Mouse (Mus musculus): Measurements from ENCODE around the gene Lcn2. TPM values are rescaled to one million over a fixed set of nuclear protein-coding genes. Genes with fewer than 3 reads are reported as not detected.

Gene Lcn2
- polyA plus RNA-seq, 1 experiment from 2014 or later: 0.95 TPM

GRCm38 (mm10) chr2:32423481-32424331 lies 35.7 kb upstream of the Lcn2 start:
- Histone ChIP-seq H3K4me3 (replicated peaks) (peak overlapping the region; percentile 40), H3K4me1 (replicated peaks) (peaks cover 46% of the 10 kb centered on the region), H3K9ac (replicated peaks) (peak overlapping the region; percentile 13), H3K4me2 (peak overlapping the region; percentile 75), H3K9me3 (no peaks in the 10 kb centered on the region), H3K36me3 (peaks cover 34% of the 10 kb centered on the region), H3K27ac (peak overlapping the region; percentile 73), H3K27me3 (no peaks in the 10 kb centered on the region)
- ATAC-seq (ENCODE audit: insufficient number of reproducible peaks, insufficient read depth, low FRiP score, low TSS enrichment, low read depth): peak; percentile 92
- WGBS: under 1% methylated on average over 14 of the region's 14 CpGs

DNA sequence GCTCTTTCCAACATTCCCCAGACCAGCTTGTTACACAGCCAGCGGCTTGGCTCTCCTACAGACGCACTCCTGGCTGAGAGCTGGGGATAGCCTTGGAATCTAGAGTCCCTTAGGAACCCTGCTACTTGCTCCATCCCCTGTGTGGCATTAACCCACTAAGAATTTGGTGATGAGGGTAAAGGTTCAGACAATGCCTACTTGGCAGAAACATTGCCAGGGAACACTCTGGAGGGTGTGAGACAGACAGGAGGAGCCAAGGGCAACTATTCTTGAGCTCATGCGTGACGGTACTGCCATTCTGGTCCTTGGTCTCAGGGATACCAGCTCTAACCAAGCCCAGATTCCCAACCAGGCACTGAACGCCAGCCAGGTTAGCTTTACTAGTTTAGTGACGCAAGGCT lies 33.8 kb upstream of the Lcn2 start:
- H3K4me1 ChIP-seq (replicated peaks): peaks cover 33% of the 10 kb centered on the region
- ATAC-seq (ENCODE audit: insufficient number of reproducible peaks, insufficient read depth, low FRiP score, low TSS enrichment, low read depth): no peak
- no peaks in the 10 kb centered on the region for H3K9me3 ChIP-seq
- no peak overlapping the region for H3K27ac ChIP-seq
- H3K4me3 ChIP-seq (replicated peaks): no peak overlapping the region
- peaks cover 53% of the 10 kb centered on the region for H3K36me3 ChIP-seq
- H3K27me3 ChIP-seq: no peaks in the 10 kb centered on the region
- H3K4me2 ChIP-seq: no peak overlapping the region
- H3K9ac ChIP-seq (replicated peaks): no peak overlapping the region
- WGBS: 88% methylated on average over 6 of the region's 6 CpGs

GRCm38 (mm10) chr2:32420647-32421046 lies 32.6 kb upstream of the Lcn2 start:
- Histone ChIP-seq H3K36me3 (peaks cover 56% of the 10 kb centered on the region), H3K27me3 (no peaks in the 10 kb centered on the region), H3K4me2 (no peak overlapping the region), H3K4me3 (replicated peaks) (no peak overlapping the region), H3K27ac (no peak overlapping the region), H3K9ac (replicated peaks) (no peak overlapping the region), H3K4me1 (replicated peaks) (peaks cover 32% of the 10 kb centered on the region), H3K9me3 (no peaks in the 10 kb centered on the region)
- WGBS: 81% methylated on average over 6 of the region's 6 CpGs
- no peak for ATAC-seq (ENCODE audit: insufficient number of reproducible peaks, insufficient read depth, low FRiP score, low TSS enrichment, low read depth)

DNA sequence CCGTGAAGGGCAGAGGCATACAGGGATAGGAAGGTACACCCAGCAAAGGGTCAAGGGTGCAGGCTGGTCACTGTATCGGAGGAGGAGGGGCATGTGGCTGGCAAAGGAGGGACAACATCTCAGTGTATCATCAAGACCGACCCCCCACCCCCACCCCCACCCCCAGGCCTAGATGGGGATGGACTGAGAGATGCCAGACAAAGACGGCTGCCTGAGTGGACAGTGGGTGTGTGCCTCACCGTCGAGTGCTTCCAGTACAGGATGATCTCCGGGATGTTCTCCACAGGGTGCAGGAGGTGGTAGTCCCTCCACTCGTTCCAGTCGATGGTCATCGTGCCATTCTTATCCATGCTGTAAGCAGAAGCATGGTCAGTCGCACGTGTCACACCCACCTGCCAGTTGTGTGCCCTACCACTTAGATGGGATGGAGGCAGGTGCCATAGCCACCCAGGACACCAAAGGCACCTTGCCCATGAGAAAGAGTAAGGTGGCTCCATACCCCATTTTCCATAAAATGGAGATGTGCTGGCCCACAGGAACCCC lies 32.1 kb upstream of the Lcn2 start:
- no peak for ATAC-seq (ENCODE audit: insufficient number of reproducible peaks, insufficient read depth, low FRiP score, low TSS enrichment, low read depth)
- WGBS: 92% methylated on average over 12 of the region's 12 CpGs
- no peak overlapping the region for H3K9ac ChIP-seq (replicated peaks)
- no peaks in the 10 kb centered on the region for H3K27me3 ChIP-seq
- H3K36me3 ChIP-seq: peaks cover 61% of the 10 kb centered on the region
- H3K9me3 ChIP-seq: no peaks in the 10 kb centered on the region
- no peak overlapping the region for H3K4me2 ChIP-seq
- H3K27ac ChIP-seq: no peak overlapping the region
- H3K4me3 ChIP-seq (replicated peaks): no peak overlapping the region
- H3K4me1 ChIP-seq (replicated peaks): peaks cover 27% of the 10 kb centered on the region

- H3K9ac ChIP-seq (replicated peaks): no peak overlapping the region
- ATAC-seq (ENCODE audit: insufficient number of reproducible peaks, insufficient read depth, low FRiP score, low TSS enrichment, low read depth): no peak
- no peak overlapping the region for H3K4me3 ChIP-seq (replicated peaks)
- 84% methylated on average over 3 of the region's 3 CpGs for WGBS
- H3K4me1 ChIP-seq (replicated peaks): peaks cover 19% of the 10 kb centered on the region
- no peak overlapping the region for H3K27ac ChIP-seq
- no peaks in the 10 kb centered on the region for H3K27me3 ChIP-seq
- peaks cover 69% of the 10 kb centered on the region for H3K36me3 ChIP-seq
- H3K9me3 ChIP-seq: no peaks in the 10 kb centered on the region
- H3K4me2 ChIP-seq: no peak overlapping the region
Measured at GRCm38 (mm10) chr2:32419359-32419758, 31.3 kb upstream of the Lcn2 start.

GRCm38 (mm10) chr2:32418430-32419151 lies 30.5 kb upstream of the Lcn2 start:
- 74% methylated on average over 12 of the region's 12 CpGs for WGBS
- Histone ChIP-seq H3K9ac (replicated peaks) (no peak overlapping the region), H3K36me3 (peaks cover 77% of the 10 kb centered on the region), H3K27ac (no peak overlapping the region), H3K4me3 (replicated peaks) (no peak overlapping the region), H3K4me1 (replicated peaks) (peaks cover 13% of the 10 kb centered on the region), H3K9me3 (no peaks in the 10 kb centered on the region), H3K4me2 (no peak overlapping the region), H3K27me3 (no peaks in the 10 kb centered on the region)
- no peak for ATAC-seq (ENCODE audit: insufficient number of reproducible peaks, insufficient read depth, low FRiP score, low TSS enrichment, low read depth)

DNA sequence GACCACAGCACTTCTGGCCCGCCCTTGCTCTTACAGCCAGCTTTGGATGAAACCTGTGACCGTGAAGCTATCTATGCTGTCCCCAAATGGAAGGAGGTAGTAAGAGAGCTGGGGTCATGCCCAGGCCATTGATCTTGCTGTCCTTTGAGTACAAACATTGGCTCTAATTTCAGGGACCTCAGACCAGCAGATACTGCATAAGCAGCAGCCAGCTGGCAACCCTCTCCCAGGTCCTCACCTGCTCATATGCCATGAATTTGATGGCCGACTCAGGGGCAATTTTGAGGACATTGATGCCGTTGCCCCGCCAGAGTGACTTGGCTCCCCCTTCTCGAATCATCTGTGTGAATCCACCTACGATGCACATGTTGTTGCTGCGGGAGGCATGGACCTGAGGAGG lies 29.4 kb upstream of the Lcn2 start:
- H3K36me3 ChIP-seq: peaks cover 77% of the 10 kb centered on the region
- H3K27ac ChIP-seq: no peak overlapping the region
- ATAC-seq (ENCODE audit: insufficient number of reproducible peaks, insufficient read depth, low FRiP score, low TSS enrichment, low read depth): no peak
- no peaks in the 10 kb centered on the region for H3K9me3 ChIP-seq
- H3K4me2 ChIP-seq: no peak overlapping the region
- H3K4me1 ChIP-seq (replicated peaks): 0 out of 2 replicates have a peak, but pooled peaks cover 2% of the 10 kb centered on the region
- WGBS: 87% methylated on average over 8 of the region's 8 CpGs
- H3K9ac ChIP-seq (replicated peaks): no peak overlapping the region; the same call in 1 of the 2 replicates
- H3K4me3 ChIP-seq (replicated peaks): no peak overlapping the region
- no peaks in the 10 kb centered on the region for H3K27me3 ChIP-seq

- Histone ChIP-seq H3K4me1 (replicated peaks) (no peaks in the 10 kb centered on the region), H3K9ac (replicated peaks) (0 out of 2 replicates have a peak overlapping the region, but pooled peaks have one; percentile 3), H3K4me2 (no peak overlapping the region), H3K4me3 (replicated peaks) (no peak overlapping the region), H3K9me3 (no peaks in the 10 kb centered on the region), H3K27me3 (no peaks in the 10 kb centered on the region), H3K27ac (no peak overlapping the region), H3K36me3 (peaks cover 77% of the 10 kb centered on the region)
- WGBS: 63% methylated on average over 2 of the region's 2 CpGs
- ATAC-seq (ENCODE audit: insufficient number of reproducible peaks, insufficient read depth, low FRiP score, low TSS enrichment, low read depth): no peak
Measured at GRCm38 (mm10) chr2:32416556-32416955, 28.5 kb upstream of the Lcn2 start.

DNA sequence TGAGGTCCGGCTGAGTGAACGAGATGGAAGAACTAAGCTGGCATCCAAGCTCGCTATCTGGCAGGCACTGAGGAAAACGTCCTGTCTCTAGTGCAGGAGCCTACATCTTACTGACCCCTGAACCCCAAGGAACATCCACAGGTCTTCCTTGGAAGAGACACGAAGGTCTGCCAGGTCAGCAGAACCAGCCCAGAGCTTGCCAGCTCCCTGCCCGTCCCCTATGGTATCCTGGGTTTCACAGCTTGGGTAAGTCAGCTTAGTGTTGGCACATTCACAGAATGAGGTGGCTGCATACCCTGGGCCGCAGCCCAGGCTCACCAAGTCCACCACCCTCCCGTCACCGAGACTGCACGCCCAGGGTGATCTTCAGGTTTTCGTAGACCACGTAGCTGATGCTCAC lies 27.7 kb upstream of the Lcn2 start:
- Histone ChIP-seq H3K9me3 (no peaks in the 10 kb centered on the region), H3K27ac (no peak overlapping the region), H3K4me1 (replicated peaks) (no peaks in the 10 kb centered on the region), H3K9ac (replicated peaks) (no peak overlapping the region), H3K4me2 (no peak overlapping the region), H3K4me3 (replicated peaks) (no peak overlapping the region), H3K27me3 (no peaks in the 10 kb centered on the region), H3K36me3 (peaks cover 73% of the 10 kb centered on the region)
- ATAC-seq (ENCODE audit: insufficient number of reproducible peaks, insufficient read depth, low FRiP score, low TSS enrichment, low read depth): no peak
- WGBS: 95% methylated on average over 12 of the region's 12 CpGs

DNA sequence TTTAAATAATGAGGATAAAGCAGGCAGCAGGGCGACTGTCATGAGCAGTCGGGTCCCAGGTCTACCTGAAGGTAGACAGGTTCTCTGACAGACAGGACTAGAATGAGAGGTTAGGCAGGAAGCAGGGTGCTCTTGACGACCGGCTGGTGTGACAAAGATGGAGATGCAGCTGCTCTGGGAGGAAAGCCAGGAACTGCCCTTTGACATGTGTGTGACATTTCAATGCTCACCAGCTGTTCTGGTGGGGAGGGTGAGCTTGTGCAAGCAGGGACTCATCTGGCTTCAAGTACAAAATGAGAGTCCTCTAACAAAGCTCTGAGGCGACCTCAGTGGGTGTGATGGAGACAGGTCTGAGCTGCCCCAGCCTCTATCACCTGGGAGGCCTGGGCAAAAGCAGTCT lies 25.9 kb upstream of the Lcn2 start:
- no peak for ATAC-seq (ENCODE audit: insufficient number of reproducible peaks, insufficient read depth, low FRiP score, low TSS enrichment, low read depth)
- Histone ChIP-seq H3K27ac (no peak overlapping the region), H3K4me2 (no peak overlapping the region), H3K9me3 (no peaks in the 10 kb centered on the region), H3K4me3 (replicated peaks) (no peak overlapping the region), H3K27me3 (no peaks in the 10 kb centered on the region), H3K9ac (replicated peaks) (no peak overlapping the region), H3K4me1 (replicated peaks) (peaks cover 7% of the 10 kb centered on the region), H3K36me3 (peaks cover 54% of the 10 kb centered on the region)
- WGBS: 45% methylated on average over 5 of the region's 5 CpGs

DNA sequence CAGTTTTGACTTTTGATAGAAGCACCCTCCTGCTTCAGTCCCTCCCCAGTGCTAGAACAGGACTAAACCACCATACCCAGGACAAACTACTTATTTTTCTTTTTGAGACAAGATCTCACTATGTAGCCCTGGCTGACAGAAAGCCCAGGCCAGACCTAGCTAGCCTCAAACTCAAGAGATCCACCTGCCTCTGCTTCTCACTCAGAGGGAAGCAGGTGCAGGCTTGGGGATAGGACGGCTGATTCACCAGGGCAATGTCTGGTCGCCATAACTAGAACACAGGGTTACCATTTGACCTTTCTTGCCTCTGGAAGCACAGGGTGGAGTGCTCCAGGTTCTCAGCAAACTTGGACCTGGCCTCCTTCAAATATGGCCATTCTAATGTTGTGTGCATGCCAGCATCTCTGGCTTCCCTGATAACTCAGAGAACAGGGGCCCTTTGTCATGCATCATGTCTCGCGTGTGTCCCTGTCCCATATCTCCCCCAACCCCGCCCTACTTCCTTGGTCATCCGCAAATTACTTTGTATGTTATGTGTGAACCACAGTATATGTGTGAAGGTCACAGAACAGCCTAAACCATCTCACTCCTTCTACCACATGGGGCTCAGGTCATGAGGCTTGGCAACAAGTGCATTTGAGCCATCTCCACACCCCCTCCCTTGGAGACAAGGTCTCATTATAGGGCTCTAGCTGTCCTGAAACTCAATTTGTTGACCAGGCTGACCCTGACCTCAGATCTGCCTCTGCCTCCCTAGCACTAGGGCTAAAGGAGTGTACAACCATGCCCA lies 24.9 kb upstream of the Lcn2 start:
- H3K4me2 ChIP-seq: no peak overlapping the region
- no peak for ATAC-seq (ENCODE audit: insufficient number of reproducible peaks, insufficient read depth, low FRiP score, low TSS enrichment, low read depth)
- peaks cover 44% of the 10 kb centered on the region for H3K36me3 ChIP-seq
- peaks cover 14% of the 10 kb centered on the region for H3K4me1 ChIP-seq (replicated peaks)
- 92% methylated on average over 6 of the region's 6 CpGs for WGBS
- H3K4me3 ChIP-seq (replicated peaks): no peak overlapping the region
- no peak overlapping the region for H3K27ac ChIP-seq
- H3K27me3 ChIP-seq: no peaks in the 10 kb centered on the region
- no peak overlapping the region for H3K9ac ChIP-seq (replicated peaks)
- H3K9me3 ChIP-seq: no peaks in the 10 kb centered on the region

Measured in limb, embryonic 12.5 days (tissue).